Mouse (Mus musculus): ENCODE data around the gene Fbxw11.

GRCm38 (mm10) chr11:32615561-32615960, 27.0 kb upstream of the Fbxw11 start:
- TF ChIP-seq POLR2A (IDR thresholded peaks at IDR 0.05; ENCODE audit: borderline replicate concordance, low read depth, low read length) (no peak), CTCF (IDR thresholded peaks at IDR 0.05; ENCODE audit: low read depth, low read length) (no peak)
